Mouse (Mus musculus) ES-Bruce4 (cell line): ENCODE measurements around the gene Ccnjl.

Experiments used
- CTCF ChIP-seq: IDR thresholded peaks from one replicate; pipeline ENCODE4 v1.8.1; 2011; ENCODE audit warnings: low read depth, low read length
- POLR2A ChIP-seq: IDR thresholded peaks from one replicate; pipeline ENCODE4 v1.8.1; 2011; ENCODE audit warnings: low read length; ENCODE audit not compliant: insufficient read depth

GRCm38 (mm10) chr11:43543711-43544466 lies 15.3 kb downstream of the Ccnjl start:
- TF ChIP-seq POLR2A, result no peak
- TF ChIP-seq CTCF, result no peak
